Mouse (Mus musculus): ENCODE data around the gene Olfr1373.

Gene Olfr1373

DNA sequence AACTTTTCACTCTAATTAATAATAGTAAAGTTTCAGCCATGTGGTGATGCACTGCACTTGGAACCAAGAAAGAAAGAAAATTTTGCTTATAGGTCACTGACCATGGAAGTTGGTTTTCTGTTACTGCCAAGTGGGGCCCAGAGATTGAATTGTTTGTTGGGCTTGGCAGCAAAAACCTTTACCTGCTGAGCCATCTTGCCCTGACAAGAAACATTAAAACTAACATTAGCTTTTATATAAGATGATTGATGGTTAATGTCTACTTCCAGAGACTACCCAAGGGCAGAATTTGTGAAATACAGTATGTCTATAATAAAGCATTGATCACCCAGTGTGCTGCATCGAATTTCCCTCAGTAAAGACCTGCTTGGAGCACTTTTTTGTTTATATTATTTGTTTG, 38.9 kb downstream of the Olfr1373 start:
- no peak for DNase-seq (ENCODE audit: low read depth, low spot score)

DNA sequence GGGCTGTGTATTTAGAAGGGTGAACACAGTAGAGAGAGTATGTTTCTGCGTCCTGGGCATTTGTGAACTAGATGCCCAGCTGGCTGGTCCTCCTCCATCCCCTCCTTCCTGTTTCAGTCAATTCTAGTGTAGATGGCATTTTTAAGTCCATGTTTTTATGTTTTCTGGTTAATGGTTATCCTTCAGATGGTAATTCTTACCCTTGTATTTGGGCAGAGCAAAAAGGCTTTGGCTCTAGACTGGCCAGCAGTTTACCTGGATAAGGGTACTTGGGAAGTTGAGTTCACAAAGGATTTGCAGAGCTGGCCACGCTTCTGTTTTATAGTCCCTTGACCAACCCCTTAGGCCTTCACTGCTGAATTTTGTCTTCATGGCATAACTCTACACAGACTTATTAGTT, 39.3 kb downstream of the Olfr1373 start:
- DNase-seq (ENCODE audit: low read depth, low spot score): no peak

DNA sequence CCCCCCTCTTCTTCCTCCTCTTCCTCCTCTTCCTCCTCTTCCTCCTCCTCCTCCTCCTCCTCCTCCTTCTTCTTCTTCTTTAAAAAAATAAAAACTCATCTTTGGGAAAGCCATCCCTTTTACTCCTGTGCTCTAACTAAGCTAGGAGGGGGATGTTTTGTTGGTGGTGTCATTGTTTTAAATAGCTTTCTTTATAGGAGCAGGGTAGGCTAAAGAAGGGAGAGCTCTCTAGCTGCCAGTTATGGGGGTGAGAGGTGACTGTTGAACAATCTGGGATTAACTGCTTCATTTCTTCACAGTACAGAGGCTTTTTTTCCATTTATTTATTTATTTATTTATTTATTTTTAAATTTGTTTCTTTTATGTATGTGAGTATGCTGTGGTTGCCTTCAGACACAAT, 39.8 kb downstream of the Olfr1373 start:
- DNase-seq (ENCODE audit: low read depth, low spot score): no peak

DNA sequence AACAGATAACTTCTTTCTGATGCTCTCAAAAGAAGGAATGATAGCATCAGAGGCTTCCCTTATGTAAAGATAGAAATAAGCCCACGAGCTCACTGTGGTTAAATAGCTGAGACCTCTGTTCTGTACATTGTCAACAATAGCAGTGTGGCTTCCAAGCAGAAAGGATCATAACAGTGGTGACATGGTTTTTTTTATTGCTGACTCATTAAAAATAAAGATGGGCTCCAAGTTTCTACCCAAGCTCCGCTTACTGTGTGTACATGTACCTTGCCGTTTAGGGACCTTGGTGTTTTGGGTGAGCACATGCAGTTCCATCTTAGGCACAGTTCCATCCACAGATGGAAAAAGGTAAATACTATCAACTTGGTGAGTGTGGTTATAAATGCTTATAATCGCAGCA, 42.4 kb downstream of the Olfr1373 start:
- no peak for DNase-seq (ENCODE audit: low read depth, low spot score)

DNA sequence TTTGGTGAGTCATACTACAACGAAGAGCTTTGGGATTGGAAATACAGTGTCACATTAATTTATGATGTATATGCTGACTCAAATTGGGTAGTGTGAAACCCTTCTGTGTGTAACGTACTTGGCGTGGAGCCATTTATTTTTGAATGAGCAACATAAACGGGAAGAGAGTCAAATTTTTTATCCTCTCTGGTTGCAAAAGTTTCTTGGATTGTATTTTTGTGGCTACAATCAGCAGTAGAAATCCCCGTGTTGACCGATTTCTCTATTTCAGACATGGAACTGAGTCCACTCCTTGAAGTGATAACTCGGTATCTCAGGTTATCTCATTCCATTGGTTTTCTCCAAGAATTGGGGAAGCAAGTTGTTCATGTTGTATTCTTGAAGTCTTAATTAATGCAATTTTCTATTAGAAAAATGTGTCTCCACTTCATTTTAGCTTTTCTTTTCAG, 45.5 kb downstream of the Olfr1373 start:
- no peak for DNase-seq (ENCODE audit: low read depth, low spot score)

DNA sequence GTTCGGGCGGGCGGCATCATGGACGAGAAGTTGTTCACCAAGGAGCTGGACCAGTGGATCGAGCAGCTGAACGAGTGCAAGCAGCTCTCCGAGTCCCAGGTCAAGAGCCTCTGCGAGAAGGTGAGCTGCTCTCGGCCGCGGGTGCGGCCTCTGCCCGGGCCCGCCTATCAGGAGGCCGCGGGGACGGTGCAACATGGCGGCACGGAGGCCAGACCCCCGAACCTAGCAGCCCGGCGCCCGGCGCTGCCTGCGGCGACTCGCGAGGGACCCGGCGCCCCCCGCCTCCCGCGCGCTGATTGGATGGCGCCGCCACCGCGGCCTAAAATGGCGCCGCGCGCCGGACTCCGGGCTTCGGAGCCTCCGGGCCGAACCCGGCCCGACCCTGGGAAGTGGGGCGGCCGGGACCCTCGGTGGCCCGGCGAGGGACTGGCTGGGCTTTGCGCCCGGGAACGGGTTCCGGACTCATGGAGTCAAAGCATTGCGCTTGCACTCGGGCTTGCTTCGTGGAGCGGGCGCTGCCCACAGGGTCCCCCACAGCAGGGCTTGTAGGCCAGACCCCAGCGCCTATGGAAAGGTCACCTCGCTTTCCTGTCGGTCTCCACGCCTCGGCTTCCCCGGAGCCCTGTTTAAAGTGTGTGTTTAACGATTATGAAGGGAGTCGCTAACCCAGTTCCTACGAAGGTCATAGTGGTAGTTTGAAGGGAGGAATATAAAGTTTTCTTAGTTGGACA, 46.1 kb downstream of the Olfr1373 start:
- peak; percentile 52 for DNase-seq (ENCODE audit: low read depth, low spot score)

DNA sequence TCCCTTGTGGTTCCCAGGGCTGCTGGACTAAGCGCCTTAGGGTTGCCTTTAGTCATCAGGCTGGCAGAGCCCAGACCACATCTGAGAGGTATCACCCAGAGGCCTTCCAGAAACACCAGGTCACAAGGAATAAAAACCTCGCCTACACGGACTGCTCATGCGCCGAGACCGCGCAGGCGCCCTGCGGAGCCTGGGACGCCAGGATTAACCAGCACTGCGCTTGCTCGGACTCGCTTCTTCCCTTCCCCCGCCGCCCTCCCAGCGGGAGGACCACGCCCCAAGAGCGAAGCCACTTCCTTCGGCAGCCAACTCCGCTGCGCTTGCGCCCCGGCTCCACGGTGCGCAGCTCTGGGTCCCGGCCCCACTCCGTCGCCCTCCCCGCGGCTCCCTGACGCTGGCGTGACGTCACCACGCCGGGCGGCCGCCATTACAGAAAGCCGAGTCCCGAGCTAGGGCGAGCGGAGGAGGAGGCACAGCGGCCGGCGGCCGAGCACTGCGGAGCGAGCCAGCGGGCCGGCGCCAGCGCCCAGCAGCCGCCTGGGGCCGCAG, 46.9 kb downstream of the Olfr1373 start, which contains the start of gene Ppp2ca:
Gene Ppp2ca, plus strand, starts transcription at position 284 of the 549 bp plus-strand sequence.
- DNase-seq (ENCODE audit: low read depth, low spot score): peak; percentile 99

DNA sequence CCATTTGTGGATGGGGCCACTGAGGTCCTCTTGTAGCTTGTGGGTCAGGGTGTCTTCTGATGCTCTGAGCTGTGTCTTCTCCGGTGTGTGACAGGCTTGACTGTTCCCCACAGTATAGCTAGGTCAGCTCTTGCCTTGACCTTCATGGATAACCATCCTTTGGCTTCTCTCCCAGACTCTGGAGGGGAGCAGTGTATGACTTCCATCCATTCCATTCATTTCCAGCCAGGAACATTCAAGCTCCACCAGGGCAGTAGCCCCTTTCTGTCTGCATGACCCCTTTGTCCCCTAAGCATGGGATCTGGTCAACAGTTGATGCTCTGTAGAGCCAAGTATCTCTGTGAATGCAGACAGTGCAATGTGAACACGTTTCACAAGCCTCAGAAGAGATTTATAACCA, 47.7 kb downstream of the Olfr1373 start:
- no peak for DNase-seq (ENCODE audit: low read depth, low spot score)

DNA sequence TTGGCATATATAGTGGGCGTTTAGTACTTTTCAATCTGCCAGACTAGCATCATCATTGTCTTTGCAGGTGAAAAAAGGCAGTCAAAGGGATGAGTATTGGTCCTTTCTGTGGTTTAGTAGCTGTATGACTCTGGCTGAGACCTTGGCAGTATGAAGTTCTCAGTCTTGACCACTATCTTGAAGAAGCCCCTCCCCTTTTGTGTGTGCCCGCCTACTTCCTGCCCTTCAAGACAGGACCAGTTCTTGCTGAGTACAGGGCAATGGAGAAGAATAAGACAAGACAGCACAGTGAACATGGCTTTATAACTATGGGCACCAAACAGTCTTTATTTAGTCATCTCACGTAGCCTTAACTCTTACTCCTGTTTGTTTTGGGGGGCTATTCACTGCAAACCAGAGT, 48.3 kb downstream of the Olfr1373 start:
- no peak for DNase-seq (ENCODE audit: low read depth, low spot score)

Measured in WW6 (cell line).